Mouse (Mus musculus) limb, embryonic 10.5 days (tissue): ENCODE results near the gene Pbx4. TPM values are rescaled to one million over a fixed set of nuclear protein-coding genes. Genes with fewer than 3 reads are reported as not detected.

ENCODE experiments used
- DNase-seq: peaks from one replicate; pipeline ENCODE4 v3.0.0-alpha.2; 2017; ENCODE audit warnings: low spot score
- H3K27ac ChIP-seq: fragments of 300-500 bp; sonication (generic); 2 replicates; pipeline ENCODE4 v1.5.1; 2016; ENCODE audit warnings: mild to moderate bottlenecking
- H3K27me3 ChIP-seq: fragments of 300-500 bp; sonication (generic); 2 replicates; pipeline ENCODE4 v1.6.1; 2016; ENCODE audit warnings: low read depth, mild to moderate bottlenecking; ENCODE audit not compliant: poor library complexity, severe bottlenecking
- H3K36me3 ChIP-seq: fragments of 300-500 bp; sonication (generic); 2 replicates; pipeline ENCODE4 v1.6.1; 2016; ENCODE audit warnings: mild to moderate bottlenecking, moderate library complexity
- H3K4me1 ChIP-seq: fragments of 300-500 bp; sonication (generic); 2 replicates; pipeline ENCODE4 v1.6.1; 2016
- H3K4me3 ChIP-seq: fragments of 300-500 bp; sonication (generic); 2 replicates; pipeline ENCODE4 v1.5.1; 2016; ENCODE audit warnings: mild to moderate bottlenecking, moderate library complexity
- H3K9me3 ChIP-seq: fragments of 300-500 bp; sonication (generic); replicated peaks from 2 replicates; pipeline ENCODE4 v1.6.1; 2016; ENCODE audit warnings: mild to moderate bottlenecking
- WGBS: fragments of 180-500 bp; shearing (Covaris S2); methylation state at CpG from one replicate; pipeline ENCODE4 v1.1.7; 2016; 5-methylcytosine and 5-hydroxymethylcytosine counted together
- polyA plus RNA-seq: library from polyadenylated mRNA; unstranded; fragments of >200 nt; fragmentation: Nextera tagmentation; extraction: Ambion mirVana; gene quantifications from 2 replicates; pipeline ENCODE4 v1.2.1, GENCODE M21; 2016

Pbx4 gene
- polyA plus RNA-seq, 1 experiment from 2014 or later, result 9.6 TPM

DNA sequence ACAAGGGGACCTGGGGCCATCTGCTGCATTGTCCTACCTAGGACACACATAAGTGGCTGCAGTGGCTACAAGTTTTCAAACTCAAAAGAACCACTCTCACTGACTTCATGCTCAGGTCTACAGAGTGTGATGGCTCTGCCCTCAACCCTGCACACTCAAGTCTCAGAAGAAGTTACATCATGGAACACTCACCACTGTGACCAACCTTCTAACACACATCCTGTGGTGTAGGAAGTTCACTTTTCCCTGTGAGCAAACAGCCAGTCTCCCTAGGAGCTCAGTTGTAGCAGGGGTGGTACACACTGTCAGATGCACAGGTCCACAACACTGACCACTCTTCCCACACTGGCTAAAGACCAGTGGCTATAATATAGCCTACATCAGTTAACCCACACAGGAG is 86.2 kb downstream of the Pbx4 start:
- H3K4me1 ChIP-seq, result peaks cover 23% of the 10 kb centered on the region
- H3K27ac ChIP-seq, result no peak overlapping the region
- no peaks in the 10 kb centered on the region for H3K9me3 ChIP-seq
- no peaks in the 10 kb centered on the region for H3K27me3 ChIP-seq
- H3K4me3 ChIP-seq, result no peak overlapping the region
- peaks cover 62% of the 10 kb centered on the region for H3K36me3 ChIP-seq
- DNase-seq, result no peak

DNA sequence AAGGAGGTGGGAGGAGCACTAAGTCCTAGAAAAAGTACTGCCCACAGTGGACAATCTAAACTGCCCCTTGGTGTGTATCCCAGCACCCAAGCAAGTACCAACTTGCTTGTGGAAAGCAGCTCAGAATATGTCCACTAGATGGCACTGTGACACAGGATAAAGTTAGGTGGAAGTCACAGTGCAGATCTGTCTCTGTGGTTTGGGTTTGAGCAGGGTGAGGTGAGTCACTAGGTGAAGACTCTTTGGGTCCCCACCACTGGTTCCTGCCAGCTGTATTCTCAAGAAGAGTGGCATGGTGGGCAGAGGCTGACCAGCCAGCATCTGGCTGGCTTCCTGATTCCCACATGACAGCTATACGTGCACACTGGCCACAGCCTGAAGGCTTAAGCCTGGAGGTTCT is 86.7 kb downstream of the Pbx4 start:
- WGBS, result 72% methylated on average over 1 of the region's 1 CpGs
- H3K36me3 ChIP-seq, result peaks cover 62% of the 10 kb centered on the region
- peak; percentile 75 for DNase-seq

DNA sequence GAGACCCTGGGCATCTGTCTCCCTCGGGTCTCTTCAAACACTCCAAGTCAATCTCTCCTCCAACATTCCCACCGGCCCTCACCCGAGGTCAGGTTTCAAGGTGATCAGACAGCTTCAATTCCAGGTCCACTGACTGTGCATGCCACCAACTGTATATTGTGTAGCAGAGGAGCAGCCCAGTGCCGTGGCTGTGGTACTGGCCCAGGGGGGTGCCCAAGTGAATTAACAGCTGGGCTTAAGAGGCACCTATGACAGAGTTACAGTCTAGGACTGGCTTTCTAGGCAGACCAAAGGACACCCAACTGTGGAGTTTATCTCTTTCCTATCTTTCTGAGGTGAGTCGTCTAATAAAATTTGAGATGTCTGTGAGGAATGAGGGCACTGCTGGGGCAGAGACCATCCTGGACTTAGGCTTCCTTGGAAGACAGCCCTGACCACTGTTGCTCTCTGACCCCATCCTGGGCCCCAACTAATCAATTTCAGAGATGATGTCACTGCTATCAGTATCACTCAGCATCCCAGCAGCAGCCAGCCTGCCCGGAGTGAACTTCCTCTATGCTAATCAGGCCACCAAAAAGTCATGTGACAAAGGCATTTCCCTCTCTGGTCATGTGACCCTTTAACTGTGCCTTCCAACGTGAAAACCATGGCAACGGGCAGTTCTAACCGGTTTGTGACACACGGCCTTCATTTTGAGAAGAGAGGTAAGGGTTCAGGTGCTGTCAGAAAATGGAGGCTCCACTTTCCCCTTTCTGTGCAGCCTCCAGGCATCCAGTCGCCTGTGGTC is 87.8 kb downstream of the Pbx4 start:
- peaks cover 23% of the 10 kb centered on the region for H3K4me1 ChIP-seq
- peak overlapping the region; percentile 79 for H3K27ac ChIP-seq
- DNase-seq, result peak; percentile 74
- 52% methylated on average over 11 of the region's 11 CpGs for WGBS
- H3K36me3 ChIP-seq, result peaks cover 55% of the 10 kb centered on the region
- no peaks in the 10 kb centered on the region for H3K9me3 ChIP-seq
- H3K27me3 ChIP-seq, result no peaks in the 10 kb centered on the region
- no peak overlapping the region; the same call in 1 of the 2 replicates for H3K4me3 ChIP-seq

More for the DNA sequence above, 86.7 kb downstream of the Pbx4 start:
- Histone ChIP-seq H3K27me3 (no peaks in the 10 kb centered on the region), H3K4me3 (no peak overlapping the region), H3K9me3 (no peaks in the 10 kb centered on the region), H3K27ac (no peak overlapping the region), H3K4me1 (peaks cover 23% of the 10 kb centered on the region)

DNA sequence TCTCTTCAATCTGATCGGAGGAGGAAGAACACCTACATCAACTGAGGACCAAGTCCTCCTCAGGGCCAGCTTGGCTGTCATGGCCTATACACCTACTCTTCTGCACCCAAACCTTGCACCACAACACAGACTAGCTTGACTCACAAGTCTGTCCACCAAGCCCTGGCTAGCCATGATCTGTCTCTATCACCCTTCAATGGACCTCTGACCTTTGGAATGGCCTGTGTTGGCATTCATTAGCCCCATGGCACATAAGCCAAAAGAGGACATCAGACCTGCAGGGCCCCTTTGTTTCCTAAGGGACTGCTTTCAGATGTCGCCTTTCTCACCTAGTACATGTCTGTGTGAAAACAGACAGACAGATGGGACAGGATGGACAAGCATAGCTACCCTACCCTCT is 88.8 kb downstream of the Pbx4 start:
- DNase-seq, result no peak
- Histone ChIP-seq H3K27ac (peak overlapping the region; percentile 79), H3K36me3 (peaks cover 53% of the 10 kb centered on the region), H3K4me3 (no peak overlapping the region), H3K27me3 (no peaks in the 10 kb centered on the region), H3K4me1 (peaks cover 23% of the 10 kb centered on the region), H3K9me3 (no peaks in the 10 kb centered on the region)
- 96% methylated on average over 2 of the region's 2 CpGs for WGBS

Other genes starting within 250 kb of the Pbx4 start
- 29.1 and 30.7 TPM in 2 replicates for gene Zfp868, start 206.9 kb upstream of the Pbx4 start, polyA plus RNA-seq
- gene Zfp964, start 178.0 kb upstream of the Pbx4 start, polyA plus RNA-seq, result 1.6 and 1.8 TPM in 2 replicates
- gene Zfp869, start 121.8 kb upstream of the Pbx4 start, polyA plus RNA-seq, result 30.6 and 34.0 TPM in 2 replicates
- gene Zfp963, start 82.5 kb upstream of the Pbx4 start, polyA plus RNA-seq, result 4.3 and 6.4 TPM in 2 replicates
- gene Gm20422, start 57.6 kb upstream of the Pbx4 start, polyA plus RNA-seq, result 0.19 TPM in 1 of 2 replicates, not detected in the other
- 65.7 and 70.0 TPM in 2 replicates for gene Atp13a1, start 41.3 kb upstream of the Pbx4 start, polyA plus RNA-seq
- gene Zfp866, start 41.3 kb upstream of the Pbx4 start, polyA plus RNA-seq, result 31.1 and 38.1 TPM in 2 replicates
- gene Gmip, start 23.8 kb upstream of the Pbx4 start, polyA plus RNA-seq, result 9.3 and 9.6 TPM in 2 replicates
- 1.4 and 1.6 TPM in 2 replicates for gene Lpar2, start 10.1 kb upstream of the Pbx4 start, polyA plus RNA-seq
- gene Cilp2, start 55.2 kb downstream of the Pbx4 start, polyA plus RNA-seq, result 0.40 TPM in 2 replicates
- gene Tssk6, start 69.7 kb downstream of the Pbx4 start, polyA plus RNA-seq, result 5.0 and 5.9 TPM in 2 replicates
- 165 and 166 TPM in 2 replicates for gene Ndufa13, start 70.1 kb downstream of the Pbx4 start, polyA plus RNA-seq
- gene Yjefn3, start 70.2 kb downstream of the Pbx4 start, polyA plus RNA-seq, result 2.0 and 2.9 TPM in 2 replicates
- gene Gatad2a, start 163.9 kb downstream of the Pbx4 start, polyA plus RNA-seq, result 58.9 and 69.2 TPM in 2 replicates
- gene Mau2, start 210.2 kb downstream of the Pbx4 start, polyA plus RNA-seq, result 59.5 and 66.7 TPM in 2 replicates
- gene Sugp1, start 210.3 kb downstream of the Pbx4 start, polyA plus RNA-seq, result 53.5 and 60.7 TPM in 2 replicates
- 0.59 and 0.73 TPM in 2 replicates for gene Tm6sf2, start 240.4 kb downstream of the Pbx4 start, polyA plus RNA-seq